Mouse (Mus musculus) c-Kit-positive CD71-negative TER-119-negative erythroid progenitor cells, embryonic 14.5 days (primary cell): Measurements from ENCODE around the gene Scn4a.

Experiments
- DNase-seq: peaks from one replicate; pipeline ENCODE4 v3.0.0-alpha.2; 2013; ENCODE audit warnings: low read depth

Gene Scn4a

GRCm38 (mm10) chr11:106271794-106272643 lies 81.1 kb downstream of the Scn4a start:
- DNase-seq = no peak

GRCm38 (mm10) chr11:106271131-106271793 lies 81.8 kb downstream of the Scn4a start:
- DNase-seq = no peak

GRCm38 (mm10) chr11:106269060-106269431 lies 84.0 kb downstream of the Scn4a start:
- peak; percentile 30 for DNase-seq
